Mouse (Mus musculus) bone marrow, adult 2 months (tissue): Measurements from ENCODE around the gene Spats1.

Experiments
- CTCF ChIP-seq: fragments of 200-500 bp; IDR thresholded peaks from 2 replicates; pipeline ENCODE4 v1.5.1; 2011; ENCODE audit warnings: low read length, control low read depth; ENCODE audit not compliant: control insufficient read depth, insufficient read depth
- POLR2A ChIP-seq: fragments of 200-500 bp; IDR thresholded peaks from 2 replicates; pipeline ENCODE4 v1.6.1; 2011; ENCODE audit warnings: low read depth, mild to moderate bottlenecking, control low read depth, low read length, borderline replicate concordance; ENCODE audit not compliant: control insufficient read depth

DNA sequence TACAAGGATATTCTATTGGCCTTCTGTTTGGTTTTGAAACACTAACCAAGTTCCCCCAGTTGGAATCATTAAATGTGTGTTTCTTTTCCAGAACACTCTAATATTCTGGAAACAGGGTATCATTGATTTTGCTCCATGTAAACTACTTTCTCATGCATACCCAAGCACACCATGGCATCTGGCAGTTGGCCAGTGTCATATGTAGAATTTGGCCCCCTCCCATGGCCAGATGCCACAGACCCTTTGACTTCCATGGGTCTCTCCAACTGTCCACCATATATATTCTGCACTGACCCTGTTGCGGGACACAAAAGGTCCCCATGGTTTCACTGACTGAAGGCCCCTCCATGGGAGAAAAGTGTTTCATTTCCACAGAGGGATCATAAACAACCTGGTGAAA, 22.9 kb downstream of the Spats1 start:
- TF ChIP-seq POLR2A (no peak), CTCF (no peak)
